Mouse (Mus musculus): ENCODE data around the gene Lhx8. TPM values are rescaled to one million over a fixed set of nuclear protein-coding genes. Genes with fewer than 3 reads are reported as not detected.

The Lhx8 gene
- 22.6 and 25.1 TPM in 2 replicates for polyA plus RNA-seq (2014; fragmentation: Nextera tagmentation; extraction: Ambion mirVana)

GRCm38 (mm10) chr3:154330181-154331002, at the start of gene Lhx8:
TSS of gene Lhx8 (minus strand) at chr3:154330659.
- peaks cover 69% of the 10 kb centered on the region for H3K27me3 ChIP-seq (replicated peaks; ENCODE audit: control insufficient read depth, insufficient read depth, low read length)
- H3K9ac ChIP-seq (ENCODE audit: low read length): peak within 1 kb of the TSS; percentile 43
- DNase-seq (ENCODE audit: low spot score): peak; percentile 52
- H3K4me1 ChIP-seq (ENCODE audit: control insufficient read depth, insufficient read depth, low read length): peaks cover 7% of the 10 kb centered on the region
- H3K36me3 ChIP-seq (ENCODE audit: control insufficient read depth, insufficient read depth, low read length): no peaks in the 10 kb centered on the region
- H3K4me3 ChIP-seq (ENCODE audit: low read depth, low read length): peak within 1 kb of the TSS; percentile 37
- H3K27ac ChIP-seq (ENCODE audit: low read depth, low read length): peak within 1 kb of the TSS; percentile 68
- ATAC-seq: 0 out of 2 replicates have a peak, but pooled peaks have one; percentile 5
- WGBS: under 1% methylated on average over 28 of the region's 28 CpGs
- peak within 1 kb of the TSS; percentile 67 for H3K4me2 ChIP-seq (ENCODE audit: low read length)
- H3K9me3 ChIP-seq (replicated peaks; ENCODE audit: control insufficient read depth, low read length): no peaks in the 10 kb centered on the region

GRCm38 (mm10) chr3:154373536-154373935, 43.1 kb upstream of the Lhx8 start:
- 64% methylated on average over 5 of the region's 5 CpGs for WGBS
- ATAC-seq: no peak
- no peak for DNase-seq (ENCODE audit: low spot score)
- H3K4me2 ChIP-seq (ENCODE audit: low read length): no peak overlapping the region
- H3K9me3 ChIP-seq (replicated peaks; ENCODE audit: control insufficient read depth, low read length): no peaks in the 10 kb centered on the region
- no peak overlapping the region for H3K27ac ChIP-seq (ENCODE audit: low read depth, low read length)
- H3K27me3 ChIP-seq (replicated peaks; ENCODE audit: control insufficient read depth, insufficient read depth, low read length): no peaks in the 10 kb centered on the region
- H3K4me1 ChIP-seq (ENCODE audit: control insufficient read depth, insufficient read depth, low read length): no peaks in the 10 kb centered on the region
- no peak overlapping the region for H3K4me3 ChIP-seq (ENCODE audit: low read depth, low read length)
- H3K9ac ChIP-seq (ENCODE audit: low read length): no peak overlapping the region
- H3K36me3 ChIP-seq (ENCODE audit: control insufficient read depth, insufficient read depth, low read length): no peaks in the 10 kb centered on the region

- Histone ChIP-seq H3K4me2 (ENCODE audit: low read length) (no peak overlapping the region), H3K9me3 (replicated peaks; ENCODE audit: control insufficient read depth, low read length) (no peaks in the 10 kb centered on the region), H3K9ac (ENCODE audit: low read length) (no peak overlapping the region), H3K36me3 (ENCODE audit: control insufficient read depth, insufficient read depth, low read length) (no peaks in the 10 kb centered on the region), H3K27me3 (replicated peaks; ENCODE audit: control insufficient read depth, insufficient read depth, low read length) (no peaks in the 10 kb centered on the region), H3K4me1 (ENCODE audit: control insufficient read depth, insufficient read depth, low read length) (no peaks in the 10 kb centered on the region), H3K4me3 (ENCODE audit: low read depth, low read length) (no peak overlapping the region), H3K27ac (ENCODE audit: low read depth, low read length) (no peak overlapping the region)
- no peak for DNase-seq (ENCODE audit: low spot score)
- ATAC-seq: no peak
Measured at GRCm38 (mm10) chr3:154372688-154373087, 42.2 kb upstream of the Lhx8 start.

- WGBS: 26% methylated on average over 3 of the region's 3 CpGs
- peak; percentile 72 for DNase-seq (ENCODE audit: low spot score)
Measured at GRCm38 (mm10) chr3:154367327-154367726, 36.9 kb upstream of the Lhx8 start.

GRCm38 (mm10) chr3:154364604-154365209, 34.2 kb upstream of the Lhx8 start:
- H3K4me3 ChIP-seq (ENCODE audit: low read depth, low read length): no peak overlapping the region
- peak; percentile 61 for ATAC-seq
- WGBS: 27% methylated on average over 10 of the region's 10 CpGs

More at GRCm38 (mm10) chr3:154367327-154367726, 36.9 kb upstream of the Lhx8 start:
- Histone ChIP-seq H3K9me3 (replicated peaks; ENCODE audit: control insufficient read depth, low read length) (no peaks in the 10 kb centered on the region), H3K36me3 (ENCODE audit: control insufficient read depth, insufficient read depth, low read length) (no peaks in the 10 kb centered on the region), H3K9ac (ENCODE audit: low read length) (no peak overlapping the region), H3K27ac (ENCODE audit: low read depth, low read length) (no peak overlapping the region), H3K4me3 (ENCODE audit: low read depth, low read length) (no peak overlapping the region), H3K4me1 (ENCODE audit: control insufficient read depth, insufficient read depth, low read length) (no peaks in the 10 kb centered on the region), H3K27me3 (replicated peaks; ENCODE audit: control insufficient read depth, insufficient read depth, low read length) (no peaks in the 10 kb centered on the region), H3K4me2 (ENCODE audit: low read length) (no peak overlapping the region)
- ATAC-seq: peak; percentile 54; the same call in 1 of the 2 replicates

GRCm38 (mm10) chr3:154363507-154363906, 33.0 kb upstream of the Lhx8 start:
- H3K27ac ChIP-seq (ENCODE audit: low read depth, low read length): no peak overlapping the region
- no peaks in the 10 kb centered on the region for H3K9me3 ChIP-seq (replicated peaks; ENCODE audit: control insufficient read depth, low read length)
- WGBS: 85% methylated on average over 9 of the region's 9 CpGs
- H3K4me1 ChIP-seq (ENCODE audit: control insufficient read depth, insufficient read depth, low read length): no peaks in the 10 kb centered on the region
- DNase-seq (ENCODE audit: low spot score) (no peak), ATAC-seq (no peak)
- H3K9ac ChIP-seq (ENCODE audit: low read length): no peak overlapping the region
- H3K4me2 ChIP-seq (ENCODE audit: low read length): no peak overlapping the region
- no peaks in the 10 kb centered on the region for H3K36me3 ChIP-seq (ENCODE audit: control insufficient read depth, insufficient read depth, low read length)
- H3K27me3 ChIP-seq (replicated peaks; ENCODE audit: control insufficient read depth, insufficient read depth, low read length): no peaks in the 10 kb centered on the region
- no peak overlapping the region for H3K4me3 ChIP-seq (ENCODE audit: low read depth, low read length)

More at GRCm38 (mm10) chr3:154364604-154365209, 34.2 kb upstream of the Lhx8 start:
- DNase-seq (ENCODE audit: low spot score): peak; percentile 39
- H3K4me1 ChIP-seq (ENCODE audit: control insufficient read depth, insufficient read depth, low read length): no peaks in the 10 kb centered on the region
- no peak overlapping the region for H3K27ac ChIP-seq (ENCODE audit: low read depth, low read length)
- H3K9me3 ChIP-seq (replicated peaks; ENCODE audit: control insufficient read depth, low read length): no peaks in the 10 kb centered on the region
- no peaks in the 10 kb centered on the region for H3K27me3 ChIP-seq (replicated peaks; ENCODE audit: control insufficient read depth, insufficient read depth, low read length)
- H3K9ac ChIP-seq (ENCODE audit: low read length): no peak overlapping the region
- H3K4me2 ChIP-seq (ENCODE audit: low read length): no peak overlapping the region
- H3K36me3 ChIP-seq (ENCODE audit: control insufficient read depth, insufficient read depth, low read length): no peaks in the 10 kb centered on the region

- Histone ChIP-seq H3K4me3 (ENCODE audit: low read depth, low read length) (no peak overlapping the region), H3K4me1 (ENCODE audit: control insufficient read depth, insufficient read depth, low read length) (no peaks in the 10 kb centered on the region), H3K9ac (ENCODE audit: low read length) (no peak overlapping the region), H3K36me3 (ENCODE audit: control insufficient read depth, insufficient read depth, low read length) (no peaks in the 10 kb centered on the region), H3K27ac (ENCODE audit: low read depth, low read length) (no peak overlapping the region), H3K9me3 (replicated peaks; ENCODE audit: control insufficient read depth, low read length) (no peaks in the 10 kb centered on the region), H3K4me2 (ENCODE audit: low read length) (no peak overlapping the region), H3K27me3 (replicated peaks; ENCODE audit: control insufficient read depth, insufficient read depth, low read length) (no peaks in the 10 kb centered on the region)
- no peak for ATAC-seq
- 71% methylated on average over 2 of the region's 2 CpGs for WGBS
- DNase-seq (ENCODE audit: low spot score): no peak
Measured at GRCm38 (mm10) chr3:154359231-154359630, 28.8 kb upstream of the Lhx8 start.

GRCm38 (mm10) chr3:154340294-154340914, 9.9 kb upstream of the Lhx8 start:
- DNase-seq (ENCODE audit: low spot score) (peak; percentile 36), ATAC-seq (no peak)
- Histone ChIP-seq H3K9me3 (replicated peaks; ENCODE audit: control insufficient read depth, low read length) (no peaks in the 10 kb centered on the region), H3K9ac (ENCODE audit: low read length) (no peak overlapping the region), H3K36me3 (ENCODE audit: control insufficient read depth, insufficient read depth, low read length) (no peaks in the 10 kb centered on the region), H3K27me3 (replicated peaks; ENCODE audit: control insufficient read depth, insufficient read depth, low read length) (peaks cover 22% of the 10 kb centered on the region), H3K4me3 (ENCODE audit: low read depth, low read length) (no peak overlapping the region), H3K4me1 (ENCODE audit: control insufficient read depth, insufficient read depth, low read length) (no peaks in the 10 kb centered on the region), H3K4me2 (ENCODE audit: low read length) (no peak overlapping the region), H3K27ac (ENCODE audit: low read depth, low read length) (no peak overlapping the region)
- WGBS: 67% methylated on average over 13 of the region's 13 CpGs
